Mouse (Mus musculus) intestine, embryonic 15.5 days (tissue): ENCODE results near the gene Chrne. TPM values are rescaled to one million over a fixed set of nuclear protein-coding genes. Genes with fewer than 3 reads are reported as not detected.
A peak's percentile ranks its signal among the peaks of the same experiment; 100 is the strongest.

Source experiments
- ATAC-seq: fragments of 200-750 bp; cut with Nextera tagmentation; 2 replicates; pipeline ENCODE4 v1.8.0; 2017; ENCODE audit warnings: moderate TSS enrichment, moderate library complexity
- H3K27ac ChIP-seq: fragments of 300-500 bp; sonication (generic); 2 replicates; pipeline ENCODE4 v1.5.1; 2015; ENCODE audit warnings: mild to moderate bottlenecking, inconsistent platforms
- H3K27me3 ChIP-seq: fragments of 300-500 bp; sonication (generic); replicated peaks from 2 replicates; pipeline ENCODE4 v1.6.1; 2015; ENCODE audit warnings: inconsistent platforms
- H3K36me3 ChIP-seq: fragments of 300-500 bp; sonication (generic); 2 replicates; pipeline ENCODE4 v1.6.1; 2015; ENCODE audit warnings: inconsistent platforms
- H3K4me1 ChIP-seq: fragments of 300-500 bp; sonication (generic); replicated peaks from 2 replicates; pipeline ENCODE4 v1.6.1; 2015; ENCODE audit warnings: inconsistent platforms
- H3K4me2 ChIP-seq: fragments of 300-500 bp; sonication (generic); replicated peaks from 2 replicates; pipeline ENCODE4 v1.6.1; 2015; ENCODE audit warnings: mild to moderate bottlenecking, inconsistent platforms
- H3K4me3 ChIP-seq: fragments of 300-500 bp; sonication (generic); replicated peaks from 2 replicates; pipeline ENCODE4 v1.5.1; 2015; ENCODE audit warnings: inconsistent platforms
- H3K9ac ChIP-seq: fragments of 300-500 bp; sonication (generic); 2 replicates; pipeline ENCODE4 v1.6.1; 2015; ENCODE audit warnings: inconsistent platforms
- H3K9me3 ChIP-seq: fragments of 300-500 bp; sonication (generic); 2 replicates; pipeline ENCODE4 v1.6.1; 2016; ENCODE audit warnings: inconsistent platforms
- WGBS: fragments of 180-500 bp; shearing (Covaris S2); methylation state at CpG from one replicate; pipeline ENCODE4 v1.1.7; 2015; 5-methylcytosine and 5-hydroxymethylcytosine counted together
- polyA plus RNA-seq: library from polyadenylated mRNA; unstranded; fragments of >200 nt; fragmentation: Nextera tagmentation; extraction: Ambion mirVana; gene quantifications from 2 replicates; pipeline ENCODE4 v1.2.1, GENCODE M21; 2015

Gene Chrne
- polyA plus RNA-seq, 1 experiment from 2014 or later, result not detected

GRCm38 (mm10) chr11:70656964-70657363 lies 37.9 kb upstream of the Chrne start, which contains the start of gene Eno3:
Eno3 (plus strand) TSS chr11:70657202.
- H3K27ac ChIP-seq, result peak within 1 kb of the TSS; percentile 99
- H3K36me3 ChIP-seq, result peaks cover 15% of the 10 kb centered on the region
- H3K4me1 ChIP-seq, result peaks cover 37% of the 10 kb centered on the region
- 26% methylated on average over 3 of the region's 3 CpGs for WGBS
- H3K4me2 ChIP-seq, result peak within 1 kb of the TSS; percentile 87
- ATAC-seq, result no peak
- no peaks in the 10 kb centered on the region for H3K9me3 ChIP-seq
- no peaks in the 10 kb centered on the region for H3K27me3 ChIP-seq
- H3K4me3 ChIP-seq, result peak within 1 kb of the TSS; percentile 99
- H3K9ac ChIP-seq, result peak within 1 kb of the TSS; percentile 98

- no peaks in the 10 kb centered on the region for H3K9me3 ChIP-seq
- peak overlapping the region; percentile 99 for H3K27ac ChIP-seq
- H3K36me3 ChIP-seq, result peaks cover 18% of the 10 kb centered on the region
- peak overlapping the region; percentile 87 for H3K4me2 ChIP-seq
- no peaks in the 10 kb centered on the region for H3K27me3 ChIP-seq
- peaks cover 41% of the 10 kb centered on the region for H3K4me1 ChIP-seq
- peak overlapping the region; percentile 98 for H3K9ac ChIP-seq
- WGBS, result 13% methylated on average over 16 of the region's 16 CpGs
- H3K4me3 ChIP-seq, result peak overlapping the region; percentile 99
- no peak for ATAC-seq
Observed at GRCm38 (mm10) chr11:70656456-70656927, 37.5 kb upstream of the Chrne start.

- ATAC-seq, result peak; percentile 39
- peak overlapping the region; percentile 99 for H3K27ac ChIP-seq
- peak overlapping the region; percentile 99 for H3K4me3 ChIP-seq
- peak overlapping the region; percentile 98 for H3K9ac ChIP-seq
- peaks cover 47% of the 10 kb centered on the region for H3K4me1 ChIP-seq
- no peaks in the 10 kb centered on the region for H3K9me3 ChIP-seq
- under 1% methylated on average over 61 of the region's 61 CpGs for WGBS
- H3K27me3 ChIP-seq, result no peaks in the 10 kb centered on the region
- peaks cover 22% of the 10 kb centered on the region for H3K36me3 ChIP-seq
- peak overlapping the region; percentile 87 for H3K4me2 ChIP-seq
Observed at GRCm38 (mm10) chr11:70655571-70656455, 36.8 kb upstream of the Chrne start.

DNA sequence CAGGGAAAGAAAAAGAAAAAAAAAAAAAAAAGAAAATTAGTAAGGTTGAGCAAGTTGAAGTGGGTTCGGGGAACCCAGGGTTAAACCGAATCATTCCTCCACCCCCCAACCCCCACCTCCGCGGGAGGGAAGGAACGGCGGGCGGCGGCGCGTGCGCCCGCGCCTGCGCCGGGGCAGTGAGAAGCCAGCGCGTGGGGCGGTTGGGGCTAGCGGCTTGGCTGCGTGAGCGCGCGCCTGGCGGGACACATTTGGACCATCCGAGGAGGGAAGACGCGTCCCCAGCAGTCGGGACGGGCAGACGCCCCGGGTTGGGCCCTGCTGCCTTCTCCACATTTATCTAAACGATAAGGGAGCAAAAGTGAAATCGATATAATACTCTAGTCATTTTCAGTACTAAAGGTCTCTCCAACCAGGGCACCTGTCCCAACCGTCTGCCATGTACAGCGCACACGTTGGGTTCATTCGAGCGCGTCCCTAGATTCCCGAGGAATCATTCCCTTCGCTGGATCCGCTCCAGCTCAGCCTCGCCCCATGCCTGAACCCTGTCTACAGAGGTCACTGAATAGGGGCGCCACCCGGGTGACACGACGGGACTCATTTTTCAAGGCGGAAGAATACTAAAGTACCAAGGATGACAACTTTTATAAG lies 36.0 kb upstream of the Chrne start:
- peak overlapping the region; percentile 99 for H3K27ac ChIP-seq
- H3K4me1 ChIP-seq, result peaks cover 52% of the 10 kb centered on the region
- peak overlapping the region; percentile 87 for H3K4me2 ChIP-seq
- peaks cover 20% of the 10 kb centered on the region for H3K36me3 ChIP-seq
- peak overlapping the region; percentile 98 for H3K9ac ChIP-seq
- no peaks in the 10 kb centered on the region for H3K27me3 ChIP-seq
- WGBS, result under 1% methylated on average over 48 of the region's 48 CpGs
- ATAC-seq, result peak; percentile 63
- H3K4me3 ChIP-seq, result peak overlapping the region; percentile 99
- H3K9me3 ChIP-seq, result no peaks in the 10 kb centered on the region

- H3K36me3 ChIP-seq, result peaks cover 26% of the 10 kb centered on the region
- peak within 1 kb of the TSS; percentile 87 for H3K4me2 ChIP-seq
- H3K9me3 ChIP-seq, result no peaks in the 10 kb centered on the region
- H3K4me1 ChIP-seq, result peaks cover 59% of the 10 kb centered on the region
- peak within 1 kb of the TSS; percentile 99 for H3K27ac ChIP-seq
- H3K4me3 ChIP-seq, result peak within 1 kb of the TSS; percentile 99
- under 1% methylated on average over 56 of the region's 61 CpGs for WGBS
- ATAC-seq, result peak; percentile 57
- H3K9ac ChIP-seq, result peak within 1 kb of the TSS; percentile 98
- H3K27me3 ChIP-seq, result no peaks in the 10 kb centered on the region
Observed at GRCm38 (mm10) chr11:70654198-70654922, 35.3 kb upstream of the Chrne start, which contains the start of gene Pfn1. Pfn1 (minus strand) TSS chr11:70654644.

DNA sequence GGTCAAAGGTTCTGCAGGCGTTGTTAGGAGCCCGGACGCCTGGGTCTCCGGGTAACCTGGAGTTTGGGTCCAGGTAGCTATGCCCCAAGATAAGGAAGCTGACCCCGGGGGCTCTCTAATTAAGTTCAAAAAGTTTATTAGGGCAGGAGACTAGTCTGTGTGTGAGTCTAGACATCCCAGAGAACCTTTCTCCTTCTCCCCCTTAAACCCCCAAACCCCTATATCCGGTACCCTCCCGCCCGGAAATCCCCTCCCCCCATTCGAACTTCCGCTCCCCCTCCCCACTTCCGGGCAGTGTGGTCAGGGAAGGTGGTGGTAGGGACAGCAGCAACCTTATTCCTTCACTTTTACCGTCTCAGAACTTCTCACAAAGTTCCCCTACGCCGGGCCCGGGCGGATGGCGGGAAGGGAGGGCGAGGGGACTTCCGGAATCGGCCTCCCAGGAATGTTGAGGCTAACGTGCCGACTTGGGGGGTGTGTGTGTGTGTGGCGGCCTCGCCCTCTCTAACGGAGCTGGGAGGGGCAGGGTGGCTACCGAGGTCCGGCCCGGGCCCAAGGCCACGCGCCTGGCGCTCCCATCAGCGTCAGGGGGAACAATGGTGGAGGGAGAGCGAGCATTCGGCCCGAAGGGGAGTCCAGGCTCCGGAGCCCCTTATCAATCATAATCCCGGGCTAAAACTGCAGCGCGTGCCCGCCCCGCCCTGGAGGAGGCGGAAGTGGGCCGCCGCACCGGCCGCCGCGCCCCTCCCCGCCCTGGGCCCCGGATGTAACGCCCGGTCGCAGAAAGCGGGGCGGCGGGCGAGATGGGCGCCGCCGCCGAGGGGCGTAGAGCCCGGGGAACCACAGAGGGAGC lies 34.6 kb upstream of the Chrne start:
- Histone ChIP-seq H3K9me3 (no peaks in the 10 kb centered on the region), H3K27me3 (no peaks in the 10 kb centered on the region), H3K27ac (peak overlapping the region; percentile 99), H3K9ac (peak overlapping the region; percentile 98), H3K4me2 (peak overlapping the region; percentile 87), H3K36me3 (peaks cover 29% of the 10 kb centered on the region), H3K4me1 (peaks cover 61% of the 10 kb centered on the region), H3K4me3 (peak overlapping the region; percentile 99)
- peak; percentile 56 for ATAC-seq
- WGBS, result under 1% methylated on average over 54 of the region's 63 CpGs

- no peak for ATAC-seq
- WGBS, result 36% methylated on average over 6 of the region's 6 CpGs
Observed at GRCm38 (mm10) chr11:70652884-70653344, 33.9 kb upstream of the Chrne start.

GRCm38 (mm10) chr11:70652029-70652883 lies 33.2 kb upstream of the Chrne start:
- H3K27ac ChIP-seq, result peak overlapping the region; percentile 99
- H3K4me2 ChIP-seq, result peak overlapping the region; percentile 87
- H3K36me3 ChIP-seq, result peaks cover 29% of the 10 kb centered on the region
- WGBS, result 44% methylated on average over 12 of the region's 12 CpGs
- H3K9ac ChIP-seq, result peak overlapping the region; percentile 98
- H3K9me3 ChIP-seq, result no peaks in the 10 kb centered on the region
- H3K4me3 ChIP-seq, result peak overlapping the region; percentile 99
- ATAC-seq, result no peak
- peaks cover 52% of the 10 kb centered on the region for H3K4me1 ChIP-seq
- no peaks in the 10 kb centered on the region for H3K27me3 ChIP-seq

More at GRCm38 (mm10) chr11:70652884-70653344, 33.9 kb upstream of the Chrne start:
- peak overlapping the region; percentile 87 for H3K4me2 ChIP-seq
- H3K9ac ChIP-seq, result peak overlapping the region; percentile 98
- H3K4me1 ChIP-seq, result peaks cover 58% of the 10 kb centered on the region
- H3K9me3 ChIP-seq, result no peaks in the 10 kb centered on the region
- peak overlapping the region; percentile 99 for H3K4me3 ChIP-seq
- peak overlapping the region; percentile 99 for H3K27ac ChIP-seq
- H3K36me3 ChIP-seq, result peaks cover 29% of the 10 kb centered on the region
- no peaks in the 10 kb centered on the region for H3K27me3 ChIP-seq

DNA sequence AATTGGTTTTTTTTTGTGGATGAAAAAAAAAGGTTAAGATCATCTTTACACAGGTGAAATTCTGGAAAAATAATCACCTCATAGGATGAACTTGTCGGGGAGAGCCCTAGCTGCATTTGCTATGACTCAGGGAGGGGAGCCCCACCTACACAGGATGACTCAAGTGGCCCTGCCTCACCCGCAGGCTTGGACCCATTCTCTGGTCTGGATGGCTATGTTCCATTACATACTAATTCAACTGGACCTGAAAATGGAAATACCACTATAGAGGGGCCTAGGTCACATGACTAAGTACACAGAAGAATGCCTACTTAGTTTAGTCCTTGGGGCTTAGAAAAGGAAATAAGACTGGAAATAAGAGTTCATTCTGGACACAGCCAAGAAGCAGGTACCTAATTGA lies 32.4 kb upstream of the Chrne start:
- 61% methylated on average over 2 of the region's 2 CpGs for WGBS
- H3K27ac ChIP-seq, result no peak overlapping the region
- ATAC-seq, result no peak
- peak overlapping the region; percentile 18; the same call in 1 of the 2 replicates for H3K9ac ChIP-seq
- H3K36me3 ChIP-seq, result peaks cover 29% of the 10 kb centered on the region
- peak overlapping the region; percentile 87 for H3K4me2 ChIP-seq
- no peaks in the 10 kb centered on the region for H3K9me3 ChIP-seq
- H3K4me3 ChIP-seq, result peak overlapping the region; percentile 12; the same call in 1 of the 2 replicates
- no peaks in the 10 kb centered on the region for H3K27me3 ChIP-seq
- peaks cover 43% of the 10 kb centered on the region for H3K4me1 ChIP-seq

GRCm38 (mm10) chr11:70650322-70651175 lies 31.5 kb upstream of the Chrne start:
- H3K36me3 ChIP-seq, result peaks cover 29% of the 10 kb centered on the region
- peak overlapping the region; percentile 68 for H3K27ac ChIP-seq

More at GRCm38 (mm10) chr11:70650322-70651175, 31.5 kb upstream of the Chrne start:
- Histone ChIP-seq H3K9ac (peak overlapping the region; percentile 18; the same call in 1 of the 2 replicates), H3K27me3 (no peaks in the 10 kb centered on the region), H3K4me1 (peaks cover 45% of the 10 kb centered on the region), H3K4me3 (peak overlapping the region; percentile 12), H3K4me2 (peak overlapping the region; percentile 87), H3K9me3 (no peaks in the 10 kb centered on the region)
- WGBS, result 65% methylated on average over 12 of the region's 12 CpGs
- no peak for ATAC-seq
